Mouse (Mus musculus) inflammation-experienced regulatory T-cells (primary cell): ENCODE measurements around the gene Olfr1391. TPM values are rescaled to one million over a fixed set of nuclear protein-coding genes. Genes with fewer than 3 reads are reported as not detected.

Experiments
- polyA plus RNA-seq, 2 experiments: library from polyadenylated mRNA; unstranded; fragments of 100-300 nt; shearing (Covaris generic); gene quantifications; one replicate each; pipeline ENCODE4 v1.2.1; 2017

The Olfr1391 gene
- polyA plus RNA-seq, result not detected

DNA sequence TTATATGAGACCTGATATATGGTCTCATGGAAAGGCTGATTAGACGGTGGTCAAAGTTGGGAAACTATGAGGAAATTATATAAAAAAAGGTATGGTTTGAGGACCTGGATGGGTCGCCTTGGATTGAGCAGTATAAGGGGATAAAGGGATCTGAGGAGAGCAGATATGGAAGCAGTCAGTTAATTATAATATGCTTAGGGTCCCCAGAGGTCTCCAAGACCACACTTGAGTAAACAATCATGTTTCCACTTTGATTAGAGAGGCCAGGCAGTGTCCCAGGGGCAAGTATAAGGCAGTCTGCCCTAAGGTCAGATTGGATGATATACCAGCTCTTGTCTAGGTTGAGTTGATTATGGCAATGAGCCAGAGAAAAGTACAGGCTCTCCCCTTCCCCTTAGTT is at the start of gene Olfr1391:
Gene Olfr1391, plus strand, starts transcription at position 301 of the 400 bp plus-strand sequence.

DNA sequence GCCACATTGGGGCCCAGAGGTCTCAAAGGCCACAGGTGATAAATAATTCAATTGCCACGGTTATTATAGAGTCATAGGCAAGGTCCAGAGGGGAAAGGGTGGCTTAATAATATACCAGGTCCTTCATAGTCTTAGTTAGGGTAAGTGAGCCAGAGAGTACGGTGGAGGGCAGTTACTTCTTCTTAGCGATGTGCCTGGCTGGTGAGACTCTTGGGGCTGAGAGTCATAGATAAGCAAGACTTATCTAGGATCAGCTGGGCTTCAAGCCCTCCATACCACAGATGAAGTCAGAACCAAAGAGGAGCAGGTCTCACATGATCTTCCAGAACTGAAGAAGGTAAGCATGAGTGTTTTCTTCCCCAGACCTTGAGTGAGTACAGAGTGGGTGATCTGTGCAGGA is 44.3 kb upstream of the Olfr1391 start, which contains the start of gene Olfr1393:
Gene Olfr1393, plus strand, starts transcription at position 83 of the 400 bp plus-strand sequence.

DNA sequence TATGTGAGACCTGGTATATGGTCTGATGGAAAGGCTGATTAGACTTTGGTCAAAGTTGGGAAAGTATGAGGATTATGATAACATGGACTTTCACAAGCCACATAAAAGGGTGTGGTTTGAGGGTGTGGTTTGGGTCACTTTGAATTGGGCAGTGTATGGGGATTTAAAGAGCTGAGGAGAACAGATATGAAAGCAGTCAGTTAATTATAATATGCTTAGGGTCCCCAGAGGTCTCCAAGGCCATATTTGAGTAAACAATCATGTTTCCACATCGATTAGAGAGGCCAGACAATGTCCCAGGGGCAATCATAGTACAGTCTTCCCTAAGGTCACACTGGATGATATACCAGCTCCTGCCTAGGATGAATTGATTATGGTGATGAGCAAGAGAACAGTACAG is 37.6 kb upstream of the Olfr1391 start, which contains the start of gene Olfr1392:
Gene Olfr1392, plus strand, starts transcription at position 301 of the 400 bp plus-strand sequence.

DNA sequence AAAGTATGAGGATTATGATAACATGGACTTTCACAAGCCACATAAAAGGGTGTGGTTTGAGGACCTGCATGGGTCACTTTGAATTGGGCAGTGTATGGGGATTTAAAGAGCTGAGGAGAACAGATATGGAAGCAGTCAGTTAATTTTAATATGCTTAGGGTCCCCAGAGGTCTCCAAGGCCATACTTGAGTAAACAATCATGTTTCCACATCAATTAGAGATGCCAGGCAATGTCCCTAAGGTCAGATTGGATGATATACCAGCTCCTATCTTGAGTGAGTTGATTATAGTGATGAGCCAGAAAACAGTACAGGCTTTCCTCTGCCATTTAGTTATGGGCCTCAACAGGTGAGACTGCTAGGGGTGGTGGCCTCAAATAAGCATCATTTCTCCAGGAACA is 18.1 kb upstream of the Olfr1391 start, which contains the start of gene Olfr10:
Gene Olfr10, plus strand, starts transcription at position 301 of the 400 bp plus-strand sequence.

DNA sequence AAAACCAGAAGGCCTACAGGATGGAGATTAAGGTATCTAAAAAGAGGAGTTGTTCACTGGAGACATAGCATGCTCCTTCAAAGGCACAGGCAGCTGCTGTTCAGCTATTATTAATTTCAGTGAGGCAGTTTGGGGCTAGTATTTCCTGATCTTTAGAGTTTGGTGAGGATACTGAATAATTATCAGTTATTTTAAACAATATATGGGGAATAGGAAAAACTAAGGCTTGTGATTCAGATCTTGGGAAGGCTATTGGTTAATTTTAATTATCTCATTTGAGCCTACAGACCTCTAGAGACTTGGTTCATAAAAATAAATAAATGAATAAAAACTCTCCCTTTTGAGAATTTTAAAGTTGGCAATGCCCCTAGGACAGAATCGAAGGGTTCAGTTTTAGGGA is 12.3 kb downstream of the Olfr1391 start, which contains the start of gene Olfr1390:
Gene Olfr1390, plus strand, starts transcription at position 301 of the 400 bp plus-strand sequence.

Other genes starting within 250 kb of the Olfr1391 start
- 100 to 1,000 TPM; 414 to 424 TPM for gene Ifi47, start 246.2 kb upstream of the Olfr1391 start, polyA plus RNA-seq
- gene Olfr1396, start 207.9 kb upstream of the Olfr1391 start, polyA plus RNA-seq, result not detected
- gene Olfr1395, start 180.5 kb upstream of the Olfr1391 start, polyA plus RNA-seq, result not detected
- not detected for gene Olfr1394, start 168.4 kb upstream of the Olfr1391 start, polyA plus RNA-seq
- gene Btnl9, start 135.6 kb upstream of the Olfr1391 start, polyA plus RNA-seq, result 1 to 10 TPM in 1 of 2 experiments, under 1 TPM in 1; 0.08 to 2.7 TPM
- gene Zfp62, start 119.5 kb upstream of the Olfr1391 start, polyA plus RNA-seq, result 10 to 100 TPM; 50.0 to 53.8 TPM
- 100 to 1,000 TPM in 1 of 2 experiments, 10 to 100 TPM in 1; 98.9 to 109 TPM for gene Mgat1, start 78.6 kb upstream of the Olfr1391 start, polyA plus RNA-seq
- not detected for gene Olfr1393, start 44.4 kb upstream of the Olfr1391 start, polyA plus RNA-seq
- gene Olfr1392, start 37.5 kb upstream of the Olfr1391 start, polyA plus RNA-seq, result under 1 TPM in 1 of 2 experiments, not detected in 1; 0.71 TPM
- gene Olfr10, start 18.0 kb upstream of the Olfr1391 start, polyA plus RNA-seq, result not detected
- gene Olfr1390, start 12.4 kb downstream of the Olfr1391 start, polyA plus RNA-seq, result under 1 TPM in 1 of 2 experiments, not detected in 1; 0.61 TPM
- gene Olfr1389, start 100.3 kb downstream of the Olfr1391 start, polyA plus RNA-seq, result 1 to 10 TPM in 1 of 2 experiments, not detected in 1; 1.2 TPM
- under 1 TPM in 1 of 2 experiments, not detected in 1; 0.31 TPM for gene Olfr1388, start 113.9 kb downstream of the Olfr1391 start, polyA plus RNA-seq
- under 1 TPM in 1 of 2 experiments, not detected in 1; 0.28 TPM for gene Olfr1387, start 132.6 kb downstream of the Olfr1391 start, polyA plus RNA-seq
- gene Olfr1386, start 142.3 kb downstream of the Olfr1391 start, polyA plus RNA-seq, result under 1 TPM in 1 of 2 experiments, not detected in 1; 0.46 TPM
- under 1 TPM; 0.12 to 0.84 TPM for gene Olfr1385, start 166.3 kb downstream of the Olfr1391 start, polyA plus RNA-seq
- gene Olfr1384, start 184.0 kb downstream of the Olfr1391 start, polyA plus RNA-seq, result under 1 TPM in 1 of 2 experiments, not detected in 1; 0.27 TPM
- not detected for gene Olfr1383, start 196.9 kb downstream of the Olfr1391 start, polyA plus RNA-seq
- gene Olfr1382, start 205.5 kb downstream of the Olfr1391 start, polyA plus RNA-seq, result under 1 TPM in 1 of 2 experiments, not detected in 1; 0.09 TPM
- gene Olfr1381, start 220.7 kb downstream of the Olfr1391 start, polyA plus RNA-seq, result under 1 TPM in 1 of 2 experiments, not detected in 1; 0.22 TPM
- under 1 TPM in 1 of 2 experiments, not detected in 1; 0.18 TPM for gene Olfr1380, start 234.1 kb downstream of the Olfr1391 start, polyA plus RNA-seq